Mouse (Mus musculus): ENCODE measurements at regions not wholly inside any gene's neighbourhood (a gene's known extent, or its start where the extent isn't known, plus 50 kb on each side); places are given as distances from the start of the nearest gene placed in this dataset.

DNA sequence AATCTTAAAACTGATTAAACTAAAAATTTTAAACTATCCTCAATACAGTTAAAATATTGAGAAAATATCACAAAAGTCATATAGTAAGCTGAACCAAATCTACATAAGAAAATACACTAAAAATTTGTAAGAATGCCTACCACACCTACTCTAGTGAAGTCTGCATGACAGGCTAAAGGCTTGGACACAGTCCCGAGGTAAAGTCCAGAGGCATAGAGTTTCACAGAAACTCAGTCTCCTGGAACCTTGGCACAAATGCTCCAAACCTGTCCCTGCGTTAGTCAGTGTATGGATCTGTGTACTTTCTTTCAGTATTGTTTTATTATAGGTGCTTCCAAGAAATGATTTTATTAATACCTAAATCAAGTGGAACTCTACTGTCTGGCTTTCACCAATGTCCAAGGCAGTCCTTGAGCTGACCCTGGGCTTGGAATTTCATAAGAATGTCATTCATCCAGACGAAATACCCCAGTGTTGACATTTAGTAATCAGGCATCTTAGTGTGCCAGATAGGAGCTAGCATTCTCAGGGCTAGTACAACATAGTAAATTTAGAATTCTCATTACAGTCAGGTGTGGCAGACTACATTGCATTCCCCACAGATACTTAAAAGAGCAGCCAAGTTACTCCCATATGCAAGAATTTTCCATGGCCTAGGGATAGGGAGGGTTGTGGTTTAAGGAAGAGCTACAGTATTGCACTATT, 435.5 kb upstream of the Cdh20 start:
- no peaks in the 10 kb centered on the region for H3K9me3 ChIP-seq (ENCODE audit: low read length)
- ATAC-seq (no peak), DNase-seq (no peak)
- H3K4me2 ChIP-seq (ENCODE audit: low read depth) = no peak overlapping the region
- no peak for TF ChIP-seq CTCF (IDR thresholded peaks at IDR 0.05; ENCODE audit: low read depth)
- 82% methylated on average over 3 of the region's 3 CpGs for WGBS
- H3K4me3 ChIP-seq (ENCODE audit: low read depth, low read length) = no peak overlapping the region
- H3K27me3 ChIP-seq (ENCODE audit: insufficient read depth, low read length) = no peaks in the 10 kb centered on the region
- H3K4me1 ChIP-seq (ENCODE audit: insufficient read depth) = no peaks in the 10 kb centered on the region
- H3K27ac ChIP-seq (ENCODE audit: low read depth, low read length) = no peak overlapping the region
- H3K9ac ChIP-seq = no peak overlapping the region
- H3K36me3 ChIP-seq (ENCODE audit: insufficient read depth) = no peaks in the 10 kb centered on the region

DNA sequence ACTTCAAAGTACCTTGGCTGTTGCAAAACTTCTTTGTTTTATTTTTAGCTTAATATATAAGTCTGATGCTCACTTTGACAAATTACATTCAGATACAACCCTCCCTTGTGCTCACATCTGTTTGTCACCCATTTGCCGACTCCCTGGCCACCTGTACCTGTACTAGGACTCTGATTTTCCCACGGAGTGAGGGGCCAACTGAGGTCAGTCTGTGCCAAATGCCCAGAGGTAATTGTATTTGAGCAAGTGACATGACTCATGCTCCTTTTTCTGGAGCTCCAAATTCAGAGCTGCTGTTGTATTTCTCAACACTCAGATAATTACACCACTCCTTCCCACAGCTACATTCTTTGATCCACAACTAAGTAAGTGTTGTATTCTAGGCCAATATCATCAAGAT, 434.8 kb upstream of the Cdh20 start:
- no peaks in the 10 kb centered on the region for H3K27me3 ChIP-seq (ENCODE audit: insufficient read depth, low read length)
- no peak overlapping the region for H3K27ac ChIP-seq (ENCODE audit: low read depth, low read length)
- H3K4me2 ChIP-seq (ENCODE audit: low read depth) = no peak overlapping the region
- no peaks in the 10 kb centered on the region for H3K36me3 ChIP-seq (ENCODE audit: insufficient read depth)
- H3K9ac ChIP-seq = no peak overlapping the region
- no peak for TF ChIP-seq CTCF (IDR thresholded peaks at IDR 0.05; ENCODE audit: low read depth)
- ATAC-seq = no peak
- H3K4me1 ChIP-seq (ENCODE audit: insufficient read depth) = no peaks in the 10 kb centered on the region
- H3K9me3 ChIP-seq (ENCODE audit: low read length) = no peaks in the 10 kb centered on the region
- no peak overlapping the region for H3K4me3 ChIP-seq (ENCODE audit: low read depth, low read length)
- 59% methylated on average over 2 of the region's 2 CpGs for WGBS
- DNase-seq = no peak
